Mouse (Mus musculus) ES-E14 (cell line): ENCODE measurements around the gene Dbnl.

Source experiments
- CHD2 ChIP-seq: IDR thresholded peaks from 2 replicates; pipeline ENCODE4 v1.6.1; 2014; ENCODE audit warnings: mild to moderate bottlenecking, low read depth, low read length, inconsistent platforms
- HCFC1 ChIP-seq: IDR thresholded peaks from 2 replicates; pipeline ENCODE4 v1.6.1; 2012; ENCODE audit warnings: low read length, inconsistent platforms, borderline replicate concordance; ENCODE audit not compliant: insufficient read depth
- ZC3H11A ChIP-seq: IDR thresholded peaks from 2 replicates; pipeline ENCODE4 v1.6.1; 2012; ENCODE audit warnings: low read depth, mild to moderate bottlenecking, inconsistent platforms, low read length, borderline replicate concordance

GRCm38 (mm10) chr11:5849316-5849715 is 61.0 kb downstream of the Dbnl start:
- TF ChIP-seq ZC3H11A: no peak
- no peak for TF ChIP-seq CHD2
- TF ChIP-seq HCFC1: no peak
